Mouse (Mus musculus) liver, postnatal 0 days (tissue): ENCODE data around the gene Rad51b. TPM values are rescaled to one million over a fixed set of nuclear protein-coding genes. Genes with fewer than 3 reads are reported as not detected.

ENCODE experiments used
- ATAC-seq: fragments of 200-750 bp; cut with Nextera tagmentation; 2 replicates; pipeline ENCODE4 v1.8.0; 2017; ENCODE audit warnings: mild to moderate bottlenecking, moderate library complexity
- DNase-seq: peaks from one replicate; pipeline ENCODE4 v3.0.0-alpha.2; 2016
- H3K27ac ChIP-seq: fragments of 300-500 bp; sonication (generic); 2 replicates; pipeline ENCODE4 v1.5.1; 2014; ENCODE audit warnings: antibody characterized with exemption, moderate library complexity, mild to moderate bottlenecking, low read depth
- H3K27me3 ChIP-seq: fragments of 300-500 bp; sonication (generic); 2 replicates; pipeline ENCODE4 v1.6.1; 2014; ENCODE audit warnings: low read length, control low read depth, mixed read lengths; ENCODE audit not compliant: insufficient read depth
- H3K36me3 ChIP-seq: fragments of 300-500 bp; sonication (generic); replicated peaks from 2 replicates; pipeline ENCODE4 v1.6.1; 2014; ENCODE audit warnings: mild to moderate bottlenecking, control low read depth, low read length, moderate library complexity, mixed read lengths; ENCODE audit not compliant: insufficient read depth
- H3K4me1 ChIP-seq: fragments of 300-500 bp; sonication (generic); 2 replicates; pipeline ENCODE4 v1.6.1; 2014; ENCODE audit warnings: antibody characterized with exemption, mild to moderate bottlenecking, control low read depth; ENCODE audit not compliant: insufficient read depth
- H3K4me2 ChIP-seq: fragments of 300-500 bp; sonication (generic); 2 replicates; pipeline ENCODE4 v1.6.1; 2014; ENCODE audit warnings: low read depth, mild to moderate bottlenecking, low read length, moderate library complexity, mixed read lengths
- H3K4me3 ChIP-seq: fragments of 300-500 bp; sonication (generic); 2 replicates; pipeline ENCODE4 v1.5.1; 2014; ENCODE audit warnings: low read depth, low read length
- H3K9ac ChIP-seq: fragments of 300-500 bp; sonication (generic); replicated peaks from 2 replicates; pipeline ENCODE4 v1.6.1; 2014; ENCODE audit warnings: mild to moderate bottlenecking, moderate library complexity
- H3K9me3 ChIP-seq: fragments of 300-500 bp; sonication (generic); 2 replicates; pipeline ENCODE4 v1.6.1; 2016; ENCODE audit warnings: mild to moderate bottlenecking, control low read depth, low read length, mixed read lengths
- CTCF ChIP-seq: sonication (generic); IDR thresholded peaks from 2 replicates; pipeline ENCODE4 v1.5.1; 2016; ENCODE audit warnings: antibody characterized with exemption, low read depth
- EP300 ChIP-seq: IDR thresholded peaks from 2 replicates; pipeline ENCODE4 v1.6.1; 2016; ENCODE audit warnings: antibody characterized with exemption, low read depth, mild to moderate bottlenecking
- WGBS: fragments of 180-500 bp; shearing (Covaris S2); extraction: QIAGEN DNeasy Blood & Tissue Kit; methylation state at CpG from one replicate; pipeline ENCODE4 v1.1.7; 2014; ENCODE audit not compliant: insufficient replicate concordance; 5-methylcytosine and 5-hydroxymethylcytosine counted together
- polyA plus RNA-seq: library from polyadenylated mRNA; unstranded; fragments of >200 nt; fragmentation: Nextera tagmentation; extraction: Ambion mirVana; gene quantifications from 2 replicates; pipeline ENCODE4 v1.2.1, GENCODE M21; 2015

Rad51b gene
- polyA plus RNA-seq, 1 experiment from 2014 or later = 2.5 TPM

GRCm38 (mm10) chr12:79492175-79492574, 195.1 kb downstream of the Rad51b start:
- ATAC-seq = no peak
- Histone ChIP-seq H3K27ac (no peak overlapping the region), H3K27me3 (no peaks in the 10 kb centered on the region), H3K36me3 (no peaks in the 10 kb centered on the region), H3K4me1 (no peaks in the 10 kb centered on the region), H3K4me3 (no peak overlapping the region), H3K4me2 (no peak overlapping the region), H3K9ac (no peak overlapping the region), H3K9me3 (no peaks in the 10 kb centered on the region)
- TF ChIP-seq CTCF (no peak), EP300 (no peak)
- DNase-seq = no peak
- WGBS = 88% methylated on average over 4 of the region's 4 CpGs

GRCm38 (mm10) chr12:79492613-79493012, 195.5 kb downstream of the Rad51b start:
- Histone ChIP-seq H3K36me3 (no peaks in the 10 kb centered on the region), H3K9ac (no peak overlapping the region), H3K4me3 (no peak overlapping the region), H3K27me3 (no peaks in the 10 kb centered on the region), H3K4me2 (no peak overlapping the region), H3K4me1 (no peaks in the 10 kb centered on the region), H3K9me3 (no peaks in the 10 kb centered on the region), H3K27ac (no peak overlapping the region)
- DNase-seq = no peak
- TF ChIP-seq CTCF (no peak), EP300 (no peak)
- WGBS = 70% methylated on average over 4 of the region's 4 CpGs
- no peak for ATAC-seq

- WGBS = 82% methylated on average over 2 of the region's 2 CpGs
- Histone ChIP-seq H3K4me1 (no peaks in the 10 kb centered on the region), H3K36me3 (no peaks in the 10 kb centered on the region), H3K4me2 (no peak overlapping the region), H3K9me3 (no peaks in the 10 kb centered on the region), H3K4me3 (no peak overlapping the region), H3K9ac (no peak overlapping the region), H3K27me3 (no peaks in the 10 kb centered on the region), H3K27ac (no peak overlapping the region)
- DNase-seq = no peak
- TF ChIP-seq EP300 = no peak
- TF ChIP-seq CTCF = no peak
- no peak for ATAC-seq
These were observed 196.4 kb downstream of the Rad51b start for GRCm38 (mm10) chr12:79493481-79493880.

GRCm38 (mm10) chr12:79498326-79498725, 201.2 kb downstream of the Rad51b start:
- WGBS = 73% methylated on average over 1 of the region's 1 CpGs
- no peak overlapping the region for H3K4me2 ChIP-seq

GRCm38 (mm10) chr12:79499809-79500208, 202.7 kb downstream of the Rad51b start:
- H3K36me3 ChIP-seq = no peaks in the 10 kb centered on the region
- H3K4me1 ChIP-seq = 0 out of 2 replicates have a peak, but pooled peaks cover 2% of the 10 kb centered on the region
- H3K27ac ChIP-seq = no peak overlapping the region
- H3K4me2 ChIP-seq = no peak overlapping the region
- no peak overlapping the region for H3K9ac ChIP-seq
- ATAC-seq (no peak), DNase-seq (no peak)
- H3K4me3 ChIP-seq = no peak overlapping the region
- TF ChIP-seq EP300 = no peak
- H3K9me3 ChIP-seq = no peaks in the 10 kb centered on the region
- 80% methylated on average over 5 of the region's 5 CpGs for WGBS
- H3K27me3 ChIP-seq = no peaks in the 10 kb centered on the region

More at GRCm38 (mm10) chr12:79498326-79498725, 201.2 kb downstream of the Rad51b start:
- Histone ChIP-seq H3K9ac (no peak overlapping the region), H3K27me3 (no peaks in the 10 kb centered on the region), H3K9me3 (no peaks in the 10 kb centered on the region), H3K4me1 (0 out of 2 replicates have a peak, but pooled peaks cover 2% of the 10 kb centered on the region), H3K27ac (no peak overlapping the region), H3K36me3 (no peaks in the 10 kb centered on the region), H3K4me3 (no peak overlapping the region)
- ATAC-seq (no peak), DNase-seq (no peak)
- no peak for TF ChIP-seq EP300

- Histone ChIP-seq H3K27ac (no peak overlapping the region), H3K4me3 (no peak overlapping the region), H3K36me3 (no peaks in the 10 kb centered on the region), H3K4me1 (peaks cover 5% of the 10 kb centered on the region; the same call in 1 of the 2 replicates), H3K9me3 (no peaks in the 10 kb centered on the region), H3K27me3 (no peaks in the 10 kb centered on the region), H3K9ac (no peak overlapping the region), H3K4me2 (no peak overlapping the region)
- TF ChIP-seq EP300 (no peak), CTCF (no peak)
- no peak for DNase-seq
- ATAC-seq = no peak
- 43% methylated on average over 3 of the region's 3 CpGs for WGBS
These were observed 204.8 kb downstream of the Rad51b start for GRCm38 (mm10) chr12:79501877-79502276.

GRCm38 (mm10) chr12:79502862-79503581, 205.9 kb downstream of the Rad51b start:
- TF ChIP-seq EP300 (no peak), CTCF (no peak)
- H3K27me3 ChIP-seq = no peaks in the 10 kb centered on the region
- DNase-seq = no peak
- no peak overlapping the region for H3K4me2 ChIP-seq
- no peak for ATAC-seq
- H3K9me3 ChIP-seq = no peaks in the 10 kb centered on the region
- WGBS = 84% methylated on average over 11 of the region's 11 CpGs
- H3K4me1 ChIP-seq = peaks cover 9% of the 10 kb centered on the region
- H3K4me3 ChIP-seq = no peak overlapping the region
- H3K36me3 ChIP-seq = no peaks in the 10 kb centered on the region
- peak overlapping the region; percentile 66 for H3K27ac ChIP-seq
- H3K9ac ChIP-seq = no peak overlapping the region
